Mouse (Mus musculus): ENCODE data around the gene Crtap.

GRCm38 (mm10) chr9:114425576-114425975 is 35.1 kb upstream of the Crtap start:
- TF ChIP-seq CTCF (IDR thresholded peaks at IDR 0.05; ENCODE audit: control insufficient read depth, insufficient read depth, insufficient replicate concordance, low read depth, low read length) (0 out of 2 replicates have a peak, but pooled peaks have one; percentile 12), POLR2A (IDR thresholded peaks at IDR 0.05; ENCODE audit: control insufficient read depth, low read depth, low read length) (no peak)
